Mouse (Mus musculus) urinary bladder, adult 2 months (tissue): ENCODE measurements around the gene Ncoa6. TPM values are rescaled to one million over a fixed set of nuclear protein-coding genes. Genes with fewer than 3 reads are reported as not detected.

Source experiments
- DNase-seq: peaks from one replicate; pipeline ENCODE4 v3.0.0; 2022; ENCODE audit warnings: low spot score
- polyA plus RNA-seq: library from polyadenylated mRNA; depleted of rRNA; stranded (reverse); fragments of >200 nt; gene quantifications from 2 replicates; pipeline ENCODE4 v1.2.3, GENCODE M21; 2012

Gene Ncoa6
- polyA plus RNA-seq, 1 experiment: 22.7 TPM

DNA sequence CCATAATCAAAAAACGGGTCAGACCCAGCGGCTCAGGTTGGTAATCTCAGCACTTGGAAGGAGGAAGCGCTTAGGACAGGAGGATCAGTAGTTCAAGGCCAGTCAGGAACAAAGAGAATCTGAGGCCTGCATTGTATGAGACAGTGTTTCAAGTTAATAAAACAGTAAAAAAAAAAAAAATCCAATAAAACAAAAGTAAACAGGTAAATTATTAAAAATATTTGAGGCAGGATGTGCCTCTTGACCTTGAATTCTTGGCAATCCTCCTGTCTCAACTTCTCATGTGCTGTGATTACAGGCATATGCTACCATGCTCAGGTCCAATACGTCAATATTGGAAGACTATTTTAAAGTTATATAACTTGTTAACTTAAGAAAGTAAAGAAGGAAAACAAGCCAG is 30.8 kb downstream of the Ncoa6 start:
- DNase-seq: no peak

DNA sequence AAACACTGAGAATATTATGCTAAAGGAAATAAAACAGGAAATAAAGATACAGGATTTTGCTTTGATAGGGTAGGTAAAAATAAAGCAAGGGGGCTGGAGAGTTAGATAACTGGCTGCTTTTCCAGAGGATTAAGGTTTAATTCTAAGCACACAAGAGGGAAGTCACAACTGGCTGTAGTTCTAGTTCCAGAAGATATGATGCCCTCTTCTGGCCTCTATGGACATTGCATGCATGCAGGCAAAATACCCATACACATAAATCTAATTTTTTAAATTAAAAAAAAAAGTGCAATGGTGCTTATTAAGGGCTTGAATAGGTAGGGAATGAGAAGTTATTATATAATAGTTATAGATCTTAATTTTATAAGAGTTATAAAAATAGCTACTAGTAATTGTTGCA is 37.2 kb downstream of the Ncoa6 start:
- DNase-seq: no peak

DNA sequence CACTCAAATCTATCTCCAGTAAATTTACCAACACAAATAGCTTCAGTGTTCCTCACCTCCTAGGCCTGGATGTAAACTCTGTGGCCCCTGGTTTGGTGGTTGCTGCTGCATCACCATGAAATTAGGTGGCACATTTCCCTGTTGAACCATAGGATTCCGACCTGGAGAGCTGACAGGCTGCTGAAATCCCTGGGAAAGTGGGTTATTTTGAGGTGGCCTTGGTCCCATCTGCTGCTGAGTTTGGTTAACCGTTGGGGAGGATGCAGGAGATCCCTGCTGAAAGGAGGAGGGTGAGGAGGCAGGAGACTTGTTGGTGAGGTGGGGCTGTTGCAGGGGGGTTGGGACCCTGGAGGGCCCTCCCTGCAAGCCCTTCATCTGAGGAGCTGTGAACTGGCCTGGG is 52.8 kb downstream of the Ncoa6 start:
- DNase-seq: no peak

DNA sequence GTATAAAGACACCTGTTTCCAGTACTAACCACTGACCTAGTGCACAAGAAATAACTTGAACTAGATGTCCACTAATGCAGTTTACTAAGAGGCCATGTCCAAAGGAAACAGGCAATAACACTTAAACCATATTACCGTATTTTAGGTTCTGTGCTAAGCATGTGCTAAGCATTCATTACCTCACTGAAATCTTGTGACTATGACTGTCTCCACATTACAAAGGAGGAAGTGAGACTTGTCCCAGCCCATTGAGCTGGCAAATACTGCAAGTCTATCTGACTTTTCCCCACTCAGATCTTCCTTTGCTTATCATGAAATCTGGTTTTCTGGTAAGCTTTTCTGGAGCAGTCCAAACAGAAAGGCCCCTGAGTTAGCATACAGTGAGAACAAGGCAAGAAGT is 69.1 kb downstream of the Ncoa6 start:
- no peak for DNase-seq

DNA sequence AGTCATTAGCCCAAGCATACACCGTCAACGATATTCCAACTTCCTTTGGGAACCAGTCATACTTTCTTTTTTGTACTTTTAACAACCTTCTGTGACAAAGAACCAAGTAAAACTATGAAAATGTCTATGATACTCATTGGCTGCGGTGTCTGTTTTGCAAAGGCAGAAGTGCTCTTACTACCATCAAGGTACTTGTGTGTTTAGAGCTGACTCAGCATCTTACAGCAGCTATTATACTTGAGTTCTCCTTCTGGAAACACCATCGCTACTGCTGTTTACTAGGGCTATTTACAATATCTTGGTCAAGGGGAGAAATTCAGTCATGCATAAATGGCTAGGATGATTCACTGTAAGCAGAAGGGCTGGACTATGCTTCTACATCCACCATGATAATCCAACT is 71.8 kb downstream of the Ncoa6 start:
- no peak for DNase-seq

DNA sequence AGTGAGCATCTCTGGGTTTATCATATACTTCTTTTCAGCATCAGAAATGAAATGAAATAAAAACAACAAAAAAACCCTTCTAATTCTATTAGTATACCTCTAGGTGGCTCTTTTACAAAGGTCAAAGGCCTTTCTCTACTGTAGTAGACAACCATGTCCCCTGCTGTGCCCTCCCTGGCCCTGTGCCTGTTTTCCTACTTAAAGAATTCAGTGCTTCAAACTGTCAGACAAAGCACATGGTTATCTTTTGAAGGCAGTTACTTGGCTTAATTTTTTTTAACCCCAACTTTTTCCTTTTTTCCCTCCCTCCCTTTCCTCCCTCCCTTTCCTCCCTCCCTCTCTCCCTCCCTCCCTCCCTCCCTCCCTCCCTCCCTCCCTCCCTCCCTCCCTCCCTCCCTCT is 73.4 kb downstream of the Ncoa6 start:
- DNase-seq: no peak

DNA sequence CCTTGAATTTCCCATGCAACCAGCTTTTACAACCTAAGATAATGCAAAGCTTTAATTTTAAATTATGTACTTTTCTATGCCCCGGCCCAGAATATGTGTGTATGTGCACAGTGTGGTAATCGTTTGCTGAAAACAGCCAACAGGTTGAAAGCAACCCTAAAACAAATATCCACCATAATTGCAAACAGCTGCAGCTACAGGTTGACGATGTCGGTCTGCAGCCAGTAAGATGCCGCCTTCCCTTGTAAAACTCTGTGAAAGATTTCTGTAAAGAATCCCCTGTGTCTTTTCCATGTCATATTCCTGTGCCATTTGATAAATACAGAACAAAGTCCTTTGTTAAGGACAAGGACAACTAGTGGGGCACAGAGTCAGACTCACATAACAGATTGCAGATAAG is 79.1 kb downstream of the Ncoa6 start:
- no peak for DNase-seq

DNA sequence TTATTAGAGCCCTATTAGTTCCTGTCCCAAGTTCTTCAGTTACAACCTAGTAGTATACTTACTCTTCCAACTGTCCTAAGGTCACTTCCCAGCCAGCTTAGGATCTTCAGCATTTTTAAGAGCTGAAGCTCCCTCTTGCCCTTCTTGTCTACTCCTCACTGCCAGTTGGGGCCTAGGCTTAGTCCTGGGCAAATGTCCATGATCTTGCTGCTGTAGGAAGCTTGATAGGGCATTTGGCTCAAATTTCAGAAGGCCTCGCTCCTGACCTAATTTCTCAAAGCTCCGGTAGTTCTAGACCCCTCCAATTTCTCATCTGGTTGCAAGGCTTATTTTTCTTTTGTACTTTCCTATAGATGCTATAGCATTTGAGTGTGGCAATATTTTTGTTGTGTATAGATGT is 85.1 kb downstream of the Ncoa6 start:
- no peak for DNase-seq

DNA sequence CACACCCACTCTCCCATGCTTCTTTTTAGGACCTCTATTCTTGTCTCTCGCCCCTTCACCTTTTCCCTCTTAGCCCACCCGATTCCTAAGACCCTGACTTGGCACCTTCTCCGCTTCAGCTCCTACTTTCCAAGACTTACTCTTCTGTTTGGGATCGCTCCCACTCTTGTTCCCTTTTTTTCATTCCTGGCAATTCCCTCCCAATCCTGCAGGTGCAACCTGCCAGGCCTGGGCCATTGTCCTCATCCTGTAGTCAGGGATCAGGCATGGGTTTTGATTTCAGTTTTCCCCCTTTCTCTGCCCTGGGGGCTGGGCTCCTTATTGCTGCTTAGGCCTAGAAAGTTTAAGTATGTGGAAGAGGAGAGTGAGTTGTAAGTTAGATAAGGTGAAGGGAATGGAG is 86.6 kb downstream of the Ncoa6 start:
- no peak for DNase-seq

DNA sequence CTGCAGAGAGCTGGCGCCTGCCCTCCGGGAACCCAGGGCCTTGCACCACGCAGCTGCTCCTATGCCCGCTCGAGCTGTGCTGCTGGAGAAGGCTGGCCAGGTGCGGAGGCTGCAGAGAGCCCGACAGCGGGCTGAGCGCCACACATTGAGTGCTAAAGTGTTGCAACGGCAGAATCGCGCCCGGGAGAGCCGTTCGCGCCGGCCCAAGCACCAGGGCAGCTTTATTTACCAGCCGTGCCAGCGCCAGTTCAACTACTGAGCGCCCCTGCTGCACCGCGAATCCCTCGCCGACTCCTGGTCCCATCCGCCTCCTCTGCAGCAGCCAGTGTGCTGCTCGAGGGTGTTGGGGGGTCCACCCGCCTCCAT is 87.2 kb downstream of the Ncoa6 start:
- DNase-seq: no peak

DNA sequence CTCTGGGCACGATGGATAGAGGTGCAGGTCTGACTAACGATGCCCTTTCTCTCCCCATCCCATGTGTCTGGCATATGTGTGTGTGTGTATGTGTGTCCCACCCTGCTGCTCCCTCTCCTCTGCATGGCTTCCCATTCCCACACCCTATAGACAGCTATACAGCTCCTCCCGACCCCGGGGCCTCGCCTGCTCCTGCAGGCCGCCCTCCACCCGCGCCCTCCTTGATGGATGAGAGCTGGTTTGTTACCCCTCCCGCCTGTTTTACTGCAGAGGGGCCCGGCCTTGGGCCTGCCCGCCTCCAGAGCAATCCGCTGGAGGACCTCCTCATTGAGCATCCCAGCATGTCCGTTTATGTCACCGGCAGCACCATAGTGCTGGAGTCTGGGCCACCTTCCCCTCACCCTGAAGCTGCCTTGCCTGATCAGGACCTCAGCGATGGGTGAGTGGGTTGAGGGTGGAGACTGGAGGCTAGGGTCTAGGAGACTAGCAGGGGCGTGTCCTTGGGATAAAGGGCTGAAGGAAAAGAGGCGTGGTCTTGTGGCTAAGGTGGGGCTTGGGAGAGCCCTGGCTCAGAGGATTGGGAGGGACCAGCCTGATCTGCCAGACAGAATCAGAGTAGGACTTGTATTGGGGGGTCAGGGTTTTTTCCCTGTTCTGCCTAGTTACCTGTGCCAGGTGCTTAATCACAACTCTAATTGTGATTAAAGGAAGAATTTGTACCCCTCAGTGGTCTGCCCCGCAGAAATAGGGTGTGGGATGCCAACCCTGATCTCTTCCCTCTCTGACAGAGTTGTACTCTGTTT is 87.8 kb downstream of the Ncoa6 start:
- DNase-seq: no peak

DNA sequence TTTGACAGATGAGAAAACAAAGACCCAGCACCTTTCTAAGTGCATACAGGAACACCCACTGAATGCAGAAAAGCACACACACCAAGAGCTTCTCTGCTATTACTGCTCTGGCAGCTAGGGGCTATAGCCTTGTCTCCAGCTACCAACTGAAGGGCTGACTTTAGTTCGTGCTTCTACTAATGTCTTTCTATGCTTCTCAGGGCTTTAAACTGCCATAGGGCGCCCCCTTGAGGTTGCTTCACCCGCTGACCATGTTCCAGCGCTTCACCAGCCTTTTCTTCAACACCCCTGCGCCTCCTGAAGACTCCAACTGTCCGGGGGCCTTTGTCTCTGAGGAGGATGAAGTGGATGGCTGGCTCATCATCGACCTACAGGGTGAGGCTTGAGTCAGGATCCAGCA is 88.6 kb downstream of the Ncoa6 start:
- DNase-seq: peak; percentile 59

DNA sequence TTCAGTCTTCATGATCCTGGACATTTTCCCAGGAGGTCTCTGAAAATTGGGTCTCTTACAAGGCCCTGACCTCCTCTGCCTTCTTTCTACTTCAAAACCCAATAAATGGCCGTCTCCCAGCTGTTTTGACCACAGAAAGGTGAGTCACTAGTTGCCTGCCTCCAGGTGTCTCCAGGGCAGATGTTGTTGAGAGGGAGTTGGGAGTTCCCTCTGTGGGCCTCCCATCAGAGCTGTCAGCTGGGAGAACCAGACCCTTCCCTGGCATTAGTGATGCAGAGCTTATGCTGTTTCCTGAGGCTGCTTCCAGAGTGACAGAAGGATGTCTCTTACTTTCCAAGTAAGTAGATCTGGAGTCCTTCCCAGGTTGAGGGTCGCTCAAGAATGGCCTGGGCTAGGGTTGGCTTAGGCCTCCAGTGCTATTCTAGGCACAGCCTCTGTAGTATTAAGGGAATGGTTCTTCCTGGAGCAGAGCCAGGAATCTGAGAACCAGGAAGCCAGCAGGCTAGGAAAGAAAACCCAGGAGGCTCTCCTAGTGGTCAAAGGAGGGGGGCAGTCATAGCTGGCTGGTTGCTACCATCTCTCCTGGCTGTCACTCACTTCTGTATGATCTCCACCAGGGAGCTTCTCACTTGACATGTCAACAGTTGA is 90.8 kb downstream of the Ncoa6 start:
- no peak for DNase-seq

DNA sequence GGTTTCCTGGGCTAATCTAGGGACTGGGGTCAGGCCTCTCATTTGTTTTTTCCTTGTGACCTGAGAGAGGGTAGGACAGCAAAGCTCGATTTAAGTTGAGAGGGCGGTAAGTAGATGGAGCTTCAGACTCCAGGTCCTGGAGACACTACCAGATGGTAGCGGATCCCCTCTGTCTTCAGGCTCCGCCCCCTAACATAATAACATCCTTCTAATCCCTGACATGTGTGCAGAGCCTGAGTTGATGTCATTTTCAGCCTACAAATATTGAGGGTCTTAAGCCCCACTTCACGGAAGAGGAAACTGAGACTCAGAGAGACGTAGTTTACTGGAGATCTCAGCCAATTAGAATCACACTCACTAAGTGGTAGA is 91.4 kb downstream of the Ncoa6 start:
- DNase-seq: no peak

DNA sequence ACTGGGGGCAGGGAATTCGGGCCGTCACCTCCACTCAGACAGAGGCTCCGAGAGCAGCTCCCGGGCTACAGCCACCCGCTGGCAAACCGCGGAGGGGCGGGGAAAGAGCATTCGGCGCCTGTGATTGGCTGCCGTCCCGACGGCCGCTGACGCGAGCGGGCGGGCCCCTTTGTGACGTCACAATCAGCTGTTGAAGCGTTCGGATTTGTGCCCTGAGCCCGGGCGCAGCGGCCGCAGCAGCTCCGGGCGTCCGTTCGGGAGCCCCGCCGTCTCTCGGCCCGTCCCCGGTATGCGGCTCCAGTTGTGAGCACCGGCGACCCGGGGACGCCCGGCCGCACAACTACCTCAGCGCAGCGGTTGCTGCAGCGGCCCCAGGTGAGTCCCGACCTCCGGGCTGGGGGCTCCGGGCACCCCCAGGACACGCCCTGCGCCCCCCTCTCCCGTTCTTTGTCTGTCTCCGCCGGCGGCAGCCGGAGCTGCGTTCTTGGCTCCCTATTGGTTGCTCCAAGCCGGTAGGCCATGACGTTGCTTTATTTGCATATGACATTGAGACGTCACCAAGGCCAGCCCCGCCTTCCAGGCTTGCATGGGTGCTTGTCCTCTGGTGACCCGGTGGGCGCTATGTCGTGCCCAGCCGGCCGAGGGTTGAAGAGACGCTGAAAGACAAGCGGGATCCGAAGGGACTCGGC is 91.9 kb downstream of the Ncoa6 start:
- peak; percentile 91 for DNase-seq

DNA sequence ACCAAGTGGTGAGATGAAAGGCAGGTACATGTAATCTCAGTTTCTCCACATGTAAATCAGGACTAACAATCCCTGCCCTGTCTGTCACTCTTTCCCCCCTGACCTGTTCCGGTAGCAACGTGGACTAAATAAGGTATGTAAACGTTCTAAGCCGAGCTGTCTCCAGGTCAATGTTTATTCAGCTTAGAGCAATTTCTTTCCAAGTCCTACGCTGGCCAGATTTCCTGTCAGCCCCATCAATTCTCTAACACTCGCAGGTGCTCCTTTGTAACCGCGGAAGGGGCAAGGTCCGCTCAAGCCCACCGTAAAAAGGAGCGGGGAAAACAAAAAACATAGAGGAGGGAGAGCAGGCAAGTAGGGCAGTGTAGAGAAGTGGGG is 92.6 kb downstream of the Ncoa6 start:
- DNase-seq: no peak

DNA sequence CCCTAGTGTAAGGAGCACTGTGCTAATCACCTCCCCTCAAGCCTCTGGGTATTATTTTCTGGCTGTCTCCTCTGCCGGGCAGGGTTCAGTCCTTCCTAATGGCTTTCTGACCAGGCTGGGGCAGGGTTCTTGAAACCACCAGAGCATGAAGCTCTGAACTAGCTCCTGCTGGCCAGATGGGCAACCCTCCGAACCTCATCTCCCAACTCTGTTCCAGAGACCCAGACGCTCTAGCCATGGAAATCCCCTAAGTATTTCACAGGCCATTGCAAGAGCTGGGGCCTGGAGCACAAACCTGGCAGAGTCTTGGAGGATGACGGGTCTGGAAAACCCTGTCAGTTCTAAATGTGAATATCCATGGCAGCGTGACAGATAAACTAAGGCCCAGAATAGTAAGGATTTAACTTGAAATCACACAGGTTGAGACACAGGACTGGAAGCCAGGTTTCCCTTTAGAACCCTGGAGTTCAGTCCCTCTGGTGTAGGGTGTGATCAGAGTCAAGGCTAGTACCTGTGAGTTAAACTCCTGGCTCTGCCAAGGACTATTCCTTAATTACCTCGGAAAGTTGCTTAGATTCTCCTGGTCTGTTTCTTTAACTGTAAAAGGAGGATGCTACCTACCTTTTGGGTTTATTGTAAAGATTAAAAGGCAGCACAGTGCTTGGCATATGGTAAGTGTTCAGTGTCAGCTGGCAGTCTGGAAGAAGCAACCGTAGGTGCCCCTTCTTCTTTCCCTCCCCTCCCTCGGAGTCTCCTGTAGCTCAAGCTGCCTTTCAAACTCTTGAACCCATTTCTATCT is 93.2 kb downstream of the Ncoa6 start, which contains the start of gene Trp53inp2:
Gene Trp53inp2 (plus strand): TSS at position 799 of the 799 bp plus-strand sequence.
- DNase-seq: no peak

DNA sequence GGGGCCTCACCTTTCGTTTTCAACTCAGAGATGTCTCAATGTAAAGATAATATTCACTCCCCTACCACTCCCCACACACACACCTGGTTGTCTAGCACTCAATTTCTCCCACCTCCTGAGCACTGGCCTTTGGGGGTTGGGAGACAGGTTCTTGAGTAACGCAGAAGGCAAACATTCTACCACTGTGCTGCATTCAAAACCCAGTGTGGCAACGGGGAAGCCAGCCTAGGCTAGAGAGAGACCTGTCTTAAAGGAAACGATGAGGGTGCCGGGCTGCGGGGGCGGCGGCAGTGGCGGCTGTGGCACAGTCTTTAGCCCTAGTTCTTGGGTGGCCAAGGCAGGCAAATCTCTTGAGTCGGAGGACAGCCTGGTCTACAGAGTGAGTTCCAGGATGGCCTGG is 97.5 kb downstream of the Ncoa6 start:
- DNase-seq: no peak

DNA sequence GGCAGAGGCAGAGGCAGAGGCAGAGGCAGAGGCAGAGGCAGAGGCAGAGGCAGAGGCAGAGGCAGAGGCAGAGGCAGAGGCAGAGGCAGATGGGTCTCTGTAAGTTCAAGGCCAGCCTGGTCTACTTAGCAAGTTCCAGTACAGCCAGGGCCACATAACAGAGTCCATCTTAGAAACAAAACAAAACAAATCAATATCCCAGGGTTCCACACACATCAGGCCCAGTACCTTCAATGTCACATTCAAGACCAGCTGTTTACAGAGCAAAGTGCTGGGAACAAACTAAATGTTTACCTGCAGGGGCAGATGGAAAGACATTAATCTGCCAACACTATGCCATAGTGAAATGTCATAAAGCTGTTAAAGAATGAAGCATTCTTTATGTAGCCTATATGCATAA is 99.2 kb downstream of the Ncoa6 start:
- no peak for DNase-seq

DNA sequence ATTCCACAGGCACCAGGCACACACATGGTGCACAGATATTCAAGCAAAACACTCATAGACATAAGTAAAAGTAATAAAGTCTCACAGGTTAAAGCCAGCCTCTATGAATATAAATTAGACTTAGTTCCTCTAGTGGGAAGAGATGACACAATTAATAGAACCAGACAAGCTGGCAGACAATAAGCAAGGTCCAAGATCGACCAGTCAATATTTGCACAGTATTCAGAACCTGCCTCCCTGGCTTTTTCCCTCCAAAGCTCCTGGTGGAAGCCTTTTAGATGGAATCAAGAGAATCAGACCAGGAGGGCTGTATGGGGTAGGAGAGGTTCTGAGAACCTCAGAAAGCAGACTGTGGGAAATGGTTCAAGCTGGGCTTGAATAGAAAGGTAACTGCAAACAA is 99.8 kb downstream of the Ncoa6 start:
- no peak for DNase-seq

DNA sequence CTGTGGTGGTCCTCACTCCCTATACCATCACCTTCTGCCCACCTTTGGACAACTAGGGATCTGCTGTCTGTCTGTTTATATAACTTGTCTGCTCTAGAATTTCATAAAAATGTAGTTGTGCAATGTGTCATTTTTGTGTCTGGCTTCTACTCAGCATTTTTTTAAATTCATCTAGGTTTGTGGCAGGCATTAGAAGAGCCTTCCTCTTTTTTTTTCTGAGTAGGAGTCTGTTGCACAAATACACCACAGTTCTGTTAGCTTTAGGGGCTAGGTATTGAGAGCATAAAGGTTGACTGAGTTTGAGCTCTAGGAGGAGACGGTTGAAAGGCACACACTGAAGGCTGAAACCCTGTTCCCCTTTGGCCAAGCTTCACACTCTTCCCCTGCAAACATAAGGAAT is 100.4 kb downstream of the Ncoa6 start:
- no peak for DNase-seq

DNA sequence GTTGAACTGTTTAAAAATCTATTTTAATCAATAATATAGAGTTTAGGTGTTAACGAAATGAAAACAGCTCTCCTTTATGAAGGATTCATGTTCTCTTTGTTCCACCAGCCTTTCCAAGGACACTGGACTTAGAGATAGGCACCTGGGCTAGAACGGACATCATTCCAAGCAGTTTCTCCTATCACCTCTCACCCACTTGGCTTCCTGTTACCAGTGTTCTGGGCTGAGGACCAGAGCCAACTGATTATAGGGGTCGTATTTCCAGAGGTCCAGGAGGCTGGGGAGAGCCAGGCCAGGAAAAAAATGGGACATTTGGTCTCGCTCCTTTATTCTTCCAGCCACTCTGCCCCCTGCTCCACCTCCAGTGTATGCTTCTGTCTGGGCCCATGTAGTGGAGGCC is 101.2 kb downstream of the Ncoa6 start:
- DNase-seq: no peak
